Mouse (Mus musculus) heart, postnatal 0 days (tissue): ENCODE results near the gene Pip5k1b.

Experiments
- CTCF ChIP-seq: IDR thresholded peaks from 2 replicates; pipeline ENCODE4 v1.5.1; 2016; ENCODE audit warnings: antibody characterized with exemption, control low read depth, low read depth
- EP300 ChIP-seq: IDR thresholded peaks from 2 replicates; pipeline ENCODE4 v1.6.1; 2016; ENCODE audit warnings: antibody characterized with exemption, low read depth

- no peak for TF ChIP-seq CTCF
- no peak for TF ChIP-seq EP300
Measured at GRCm38 (mm10) chr19:24428011-24428410, 127.7 kb downstream of the Pip5k1b start.
